Mouse (Mus musculus) cerebellum, postnatal 4 days (tissue): ENCODE results near the gene Krtap2-4.

Experiments used
- DNase-seq, 2 experiments: peaks; one replicate each; pipeline ENCODE4 v3.0.0; 2022; ENCODE audit warnings: low spot score in 2 of 2, mixed read lengths in 1 of 2

The Krtap2-4 gene

GRCm38 (mm10) chr11:99583245-99583704 is 31.4 kb downstream of the Krtap2-4 start, which contains the start of gene Krtap1-4:
Gene Krtap1-4 (minus strand): TSS chr11:99583654.
- DNase-seq = no peak

- DNase-seq = no peak
These were observed 33.1 kb downstream of the Krtap2-4 start for GRCm38 (mm10) chr11:99581564-99581963.

- DNase-seq = no peak
These were observed 33.6 kb downstream of the Krtap2-4 start for GRCm38 (mm10) chr11:99581051-99581450.

- no peak for DNase-seq
These were observed 34.0 kb downstream of the Krtap2-4 start, which contains the start of gene Krtap1-5 for GRCm38 (mm10) chr11:99580636-99581035. Gene Krtap1-5 (minus strand): TSS chr11:99581016.

GRCm38 (mm10) chr11:99574106-99574505 is 40.5 kb downstream of the Krtap2-4 start:
- peak; percentile 63 to 78 for DNase-seq

- no peak for DNase-seq
These were observed 41.5 kb downstream of the Krtap2-4 start for GRCm38 (mm10) chr11:99573164-99573563.

- DNase-seq = no peak
These were observed 48.1 kb downstream of the Krtap2-4 start, which contains the start of gene Krtap3-1 for GRCm38 (mm10) chr11:99566530-99566929. Gene Krtap3-1 (minus strand): TSS chr11:99566630.
